Comparison of ENCODE assay signal across 14 mouse cellular contexts in the genomic region with DNA sequence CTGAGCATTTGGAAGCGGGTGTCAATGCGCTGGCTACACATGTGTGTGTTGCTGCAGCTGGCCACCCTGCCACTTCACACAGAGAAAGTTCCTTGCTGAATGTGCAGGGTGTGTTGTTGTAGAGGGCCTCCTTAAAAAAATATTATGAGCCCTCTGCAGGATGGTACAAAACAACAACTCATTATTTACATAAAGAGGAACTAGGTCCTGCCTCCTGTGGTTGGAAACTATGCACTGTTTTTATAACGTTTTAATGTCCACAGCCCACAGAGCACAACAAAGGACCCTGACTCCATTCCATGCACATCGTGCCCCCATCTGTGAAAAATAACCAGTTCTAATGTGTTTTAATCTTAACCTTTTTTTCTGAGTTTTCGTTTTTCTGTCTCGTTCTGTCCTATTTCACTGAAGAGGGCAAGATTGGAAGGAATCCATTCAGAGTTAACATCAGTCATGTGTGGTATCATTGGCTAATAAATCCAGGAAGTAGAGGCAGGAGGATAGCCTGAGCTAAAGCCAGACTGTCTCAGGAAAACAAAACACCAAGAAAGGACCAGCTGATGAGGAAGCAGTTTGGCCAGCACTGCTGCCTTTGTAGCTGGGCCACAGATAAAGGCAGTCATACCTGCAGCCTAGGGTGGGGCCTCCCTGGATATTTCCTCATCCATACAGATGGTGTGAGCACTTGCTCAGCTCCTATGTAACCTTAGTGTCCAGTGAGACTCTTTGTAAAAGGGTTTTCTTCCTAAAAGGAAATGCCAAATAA.
A peak's percentile ranks its signal among the peaks of the same experiment; 100 is the strongest.
DNase-seq lines count a peak whose midpoint lies in the region; ATAC-seq and TF ChIP-seq lines count a peak whose summit lies in the region.
"Had no signal": no experiment of that assay in that cellular context is flagged by ENCODE, and none has a peak within 500 bp of the region (broad histone marks: within the 10 kb centered on the region; RNA-seq: fewer than 3 reads in every experiment).

No protein-coding gene starts in this region.

- TF ChIP-seq POLR2A in kidney, adult 2 months (IDR thresholded peaks at IDR 0.05; ENCODE audit: low read depth, low read length), result no peak

- DNase-seq in intestine, embryonic 14.5 days (ENCODE audit: low spot score), result no peak
- DNase-seq in 416B (ENCODE audit: low read depth), result peak; percentile 3
- peak; percentile 27 for DNase-seq in induced T-regulatory cell, adult 2 months (ENCODE audit: low read depth)
- DNase-seq in kidney, adult 2 months, result no peak
- DNase-seq in limb, embryonic 10.5 days (ENCODE audit: low spot score), result no peak
- DNase-seq in adrenal gland, adult 8-10 months, result no peak
- DNase-seq: cerebellum, adult 11-12 months; gastrocnemius, postnatal 10 days; heart, postnatal 10 days; kidney, adult 8-10 months had no signal

- H3K27ac ChIP-seq in intestine, embryonic 14.5 days (ENCODE audit: low read depth), result no peak overlapping the region
- H3K27ac ChIP-seq in intestine, postnatal 0 days (ENCODE audit: low read depth, low read length), result no peak overlapping the region
- no peak overlapping the region for H3K27ac ChIP-seq in kidney, adult 2 months (ENCODE audit: insufficient read depth, low read depth, low read length)
- H3K27ac ChIP-seq in limb, embryonic 10.5 days, result no peak overlapping the region
- H3K27ac ChIP-seq: embryonic facial prominence, embryonic 12.5 days; lung, embryonic 15.5 days had no signal

- ATAC-seq in intestine, embryonic 14.5 days (replicated peaks; ENCODE audit: low FRiP score, low TSS enrichment, low read depth), result peak; percentile 62; the same call in 1 of the 2 replicates
- no peak for ATAC-seq in intestine, postnatal 0 days
- peak; percentile 47 for ATAC-seq in CD4-positive, CD25-positive, alpha-beta regulatory T cell, adult 4 months

- H3K27me3 ChIP-seq in intestine, embryonic 14.5 days (replicated peaks; ENCODE audit: control insufficient read depth, insufficient read depth, low read length), result no peaks in the 10 kb centered on the region
- no peaks in the 10 kb centered on the region for H3K27me3 ChIP-seq in intestine, postnatal 0 days (replicated peaks; ENCODE audit: control insufficient read depth, insufficient read depth, low read length)
- H3K27me3 ChIP-seq in kidney, adult 2 months (replicated peaks; ENCODE audit: control insufficient read depth, insufficient read depth, low read length), result no peaks in the 10 kb centered on the region
- H3K27me3 ChIP-seq in limb, embryonic 10.5 days (ENCODE audit: low read depth, poor library complexity, severe bottlenecking), result no peaks in the 10 kb centered on the region
- H3K27me3 ChIP-seq: embryonic facial prominence, embryonic 12.5 days; lung, embryonic 15.5 days had no signal

- H3K4me2 ChIP-seq in intestine, embryonic 14.5 days (ENCODE audit: low read length), result no peak overlapping the region
- no peak overlapping the region for H3K4me2 ChIP-seq in intestine, postnatal 0 days (replicated peaks; ENCODE audit: low read depth)
- H3K4me2 ChIP-seq: embryonic facial prominence, embryonic 12.5 days; lung, embryonic 15.5 days had no signal

- 0 out of 2 replicates have a peak, but pooled peaks cover 4% of the 10 kb centered on the region for H3K4me1 ChIP-seq in intestine, embryonic 14.5 days (replicated peaks; ENCODE audit: control insufficient read depth, insufficient read depth, low read length)
- no peaks in the 10 kb centered on the region for H3K4me1 ChIP-seq in intestine, postnatal 0 days (replicated peaks; ENCODE audit: control insufficient read depth, insufficient read depth, low read length)
- H3K4me1 ChIP-seq in kidney, adult 2 months (ENCODE audit: control insufficient read depth, insufficient read depth, low read length), result no peaks in the 10 kb centered on the region
- H3K4me1 ChIP-seq in limb, embryonic 10.5 days, result peaks cover 9% of the 10 kb centered on the region
- H3K4me1 ChIP-seq: embryonic facial prominence, embryonic 12.5 days had no signal

- H3K4me3 ChIP-seq in intestine, embryonic 14.5 days (ENCODE audit: low read depth, low read length), result no peak overlapping the region
- H3K4me3 ChIP-seq in intestine, postnatal 0 days (ENCODE audit: low read depth, low read length), result no peak overlapping the region
- no peak overlapping the region for H3K4me3 ChIP-seq in kidney, adult 2 months (ENCODE audit: insufficient read depth, low read depth, low read length)
- no peak overlapping the region for H3K4me3 ChIP-seq in limb, embryonic 10.5 days
- H3K4me3 ChIP-seq: embryonic facial prominence, embryonic 12.5 days; lung, embryonic 15.5 days had no signal

- no peaks in the 10 kb centered on the region for H3K36me3 ChIP-seq in intestine, embryonic 14.5 days (ENCODE audit: control insufficient read depth, insufficient read depth, low read length)
- no peaks in the 10 kb centered on the region for H3K36me3 ChIP-seq in intestine, postnatal 0 days (ENCODE audit: control insufficient read depth, insufficient read depth)
- no peaks in the 10 kb centered on the region for H3K36me3 ChIP-seq in kidney, adult 2 months (ENCODE audit: control insufficient read depth, insufficient read depth, low read length)
- H3K36me3 ChIP-seq in limb, embryonic 10.5 days, result no peaks in the 10 kb centered on the region
- H3K36me3 ChIP-seq: embryonic facial prominence, embryonic 12.5 days; lung, embryonic 15.5 days had no signal

- no peaks in the 10 kb centered on the region for H3K9me3 ChIP-seq in intestine, embryonic 14.5 days (ENCODE audit: control insufficient read depth, low read length)
- no peaks in the 10 kb centered on the region for H3K9me3 ChIP-seq in intestine, postnatal 0 days (ENCODE audit: control insufficient read depth)
- no peaks in the 10 kb centered on the region for H3K9me3 ChIP-seq in limb, embryonic 10.5 days (replicated peaks)
- H3K9me3 ChIP-seq: embryonic facial prominence, embryonic 12.5 days; lung, embryonic 15.5 days had no signal

- no peak for TF ChIP-seq CTCF in intestine, postnatal 0 days (IDR thresholded peaks at IDR 0.05; ENCODE audit: low read depth)
- no peak for TF ChIP-seq CTCF in kidney, adult 2 months (conservative IDR thresholded peaks at IDR 0.05; ENCODE audit: insufficient read depth, insufficient read length, low read depth, low read length)

- WGBS in intestine, embryonic 14.5 days, result 70% methylated on average over 6 of the region's 6 CpGs
- WGBS in intestine, postnatal 0 days, result 73% methylated on average over 6 of the region's 6 CpGs
- WGBS in kidney, adult 2 months, result 64% methylated on average over 6 of the region's 6 CpGs
- 82% methylated on average over 6 of the region's 6 CpGs for WGBS in limb, embryonic 10.5 days

- H3K9ac ChIP-seq in intestine, embryonic 14.5 days (ENCODE audit: low read length), result no peak overlapping the region
- H3K9ac ChIP-seq in intestine, postnatal 0 days (ENCODE audit: low read depth, low read length), result no peak overlapping the region
- H3K9ac ChIP-seq: embryonic facial prominence, embryonic 12.5 days; lung, embryonic 15.5 days had no signal

Comparison
In these comparisons a context has a peak if more than half of its experiments do, and no peak if none do; other contexts are left out.
1. DNase-seq: peak in 416B (single experiment) and induced T-regulatory cell, adult 2 months (single experiment); none in intestine, embryonic 14.5 days (single experiment), kidney, adult 2 months (single experiment), limb, embryonic 10.5 days (single experiment) and adrenal gland, adult 8-10 months (single experiment).